Mouse (Mus musculus): ENCODE results near the gene Gsap.

The Gsap gene

DNA sequence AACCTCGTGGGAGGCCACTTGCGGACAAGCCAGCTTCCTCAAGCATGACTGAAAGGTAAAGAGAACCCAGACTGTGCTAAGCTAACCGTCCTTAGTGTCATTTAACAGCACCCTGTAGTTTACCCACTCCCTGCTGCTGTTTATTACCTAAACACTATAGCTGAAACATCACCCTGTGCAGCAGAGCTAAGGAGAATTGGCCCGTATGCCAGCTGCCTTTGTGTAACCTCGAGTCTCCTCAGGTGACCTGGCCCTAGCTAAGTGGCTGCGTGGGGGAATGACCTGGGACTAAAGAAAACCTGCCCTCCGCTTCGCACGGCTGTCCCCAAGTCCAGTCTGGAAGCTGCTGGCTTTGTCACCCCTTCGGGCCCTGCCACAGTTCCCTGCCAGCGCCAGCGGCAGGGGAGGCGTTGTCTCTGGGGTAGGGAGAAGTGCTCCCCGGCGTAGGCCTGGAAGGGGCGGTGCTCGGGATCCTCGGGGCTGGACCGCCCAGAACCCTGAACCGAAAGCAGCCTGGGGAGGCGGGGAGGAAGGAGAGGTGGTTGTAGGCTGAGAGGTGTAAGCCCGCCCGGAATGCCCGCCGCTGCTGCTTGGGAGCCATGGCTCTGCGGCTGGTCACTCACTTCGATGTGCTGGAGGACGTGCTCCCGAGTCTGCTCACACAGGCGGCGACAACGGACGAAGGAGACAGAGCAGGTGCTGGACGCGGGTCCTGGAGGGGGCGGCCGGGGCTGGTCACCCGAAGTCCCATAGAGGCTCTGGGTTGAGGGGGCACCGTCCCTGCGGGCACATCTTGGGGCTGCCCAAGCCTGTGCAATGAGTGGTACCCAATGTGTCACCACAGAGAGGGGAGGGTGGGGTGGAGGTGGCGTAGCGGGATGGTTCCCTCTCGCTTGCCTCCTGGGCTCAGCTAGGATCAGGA is at the start of gene Gsap:
TSS of gene Gsap (plus strand) at position 492 of the 922 bp plus-strand sequence.
- DNase-seq (ENCODE audit: low read depth) = peak; percentile 89

DNA sequence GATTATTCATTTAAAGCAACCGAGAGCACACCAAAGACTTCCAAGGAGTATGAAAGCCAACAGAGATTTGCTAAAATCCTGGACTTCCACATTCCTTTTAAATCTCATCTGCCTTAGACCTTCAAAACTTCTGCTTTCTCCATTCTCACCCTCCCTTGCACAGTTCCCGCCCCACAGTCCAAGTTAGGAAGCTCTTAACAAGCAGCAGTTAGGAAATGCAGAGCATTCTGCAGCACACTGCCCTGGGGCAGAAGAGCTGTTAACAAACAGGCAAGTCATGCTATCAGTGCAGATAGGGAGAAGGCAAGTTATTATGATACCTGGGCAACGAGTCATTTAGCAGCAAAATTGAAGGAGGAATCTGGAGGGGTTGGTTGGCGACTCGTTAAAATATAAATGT is 49.5 kb upstream of the Gsap start:
- peak; percentile 59 for DNase-seq (ENCODE audit: low read depth)

DNA sequence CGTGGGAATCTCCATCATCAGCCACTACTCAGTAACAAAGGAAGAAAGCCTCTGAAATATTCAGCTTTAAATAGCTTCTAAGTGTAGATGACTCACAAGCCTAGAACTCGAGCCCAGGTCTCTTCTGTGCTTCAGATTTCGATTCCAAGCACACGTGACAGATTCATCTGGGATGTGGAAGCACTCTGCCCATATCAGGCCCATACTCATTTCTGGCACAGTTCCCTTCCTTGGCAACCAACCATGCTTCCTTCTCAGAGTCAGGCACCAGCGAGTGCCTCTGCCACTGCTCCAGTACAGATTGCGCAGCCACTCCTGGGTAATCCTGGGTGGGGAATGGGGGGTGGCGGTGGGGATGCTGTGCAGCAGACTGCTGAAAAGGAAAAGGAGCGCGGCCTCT is 46.5 kb upstream of the Gsap start:
- peak; percentile 96 for DNase-seq (ENCODE audit: low read depth)

DNA sequence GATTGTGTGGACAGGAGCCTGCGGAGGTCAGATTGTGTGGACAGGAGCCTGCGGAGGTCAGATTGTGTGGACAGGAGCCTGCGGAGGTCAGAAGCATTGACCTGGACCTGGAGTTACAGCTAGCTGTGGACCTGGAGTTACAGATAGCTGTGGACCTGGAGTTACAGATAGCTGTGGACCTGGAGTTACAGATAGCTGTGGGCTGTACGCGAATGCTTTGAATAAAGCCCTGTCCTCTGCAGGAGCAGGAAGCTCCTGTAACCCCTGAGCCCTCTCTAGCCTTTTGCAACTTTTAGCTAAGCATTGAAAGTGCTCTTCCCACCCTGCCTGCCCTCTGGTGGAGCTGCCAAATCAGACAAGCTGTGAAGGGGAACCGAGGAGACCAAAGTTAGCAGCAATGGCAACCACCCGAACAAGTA is 44.9 kb upstream of the Gsap start:
- DNase-seq (ENCODE audit: low read depth) = peak; percentile 41

DNA sequence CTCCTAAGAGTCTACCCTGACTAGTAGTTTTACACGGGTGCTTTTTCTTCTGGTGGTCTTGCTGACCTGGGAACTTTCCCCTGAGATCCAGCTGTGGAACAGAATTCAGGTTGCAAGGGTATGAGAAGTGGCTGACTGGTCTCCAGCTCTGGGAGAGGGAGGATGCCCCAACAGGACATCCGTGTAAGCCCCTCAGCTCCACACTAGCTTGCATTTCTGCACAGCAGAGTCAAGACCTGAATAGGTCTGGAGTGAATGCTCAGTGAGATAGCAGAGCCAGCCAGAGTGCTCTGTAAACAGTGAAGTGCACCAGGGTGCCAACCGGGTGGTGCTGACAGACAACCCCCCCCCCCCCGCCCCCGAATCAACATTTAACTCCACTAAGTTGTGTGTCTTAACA is 44.4 kb upstream of the Gsap start:
- DNase-seq (ENCODE audit: low read depth) = no peak

DNA sequence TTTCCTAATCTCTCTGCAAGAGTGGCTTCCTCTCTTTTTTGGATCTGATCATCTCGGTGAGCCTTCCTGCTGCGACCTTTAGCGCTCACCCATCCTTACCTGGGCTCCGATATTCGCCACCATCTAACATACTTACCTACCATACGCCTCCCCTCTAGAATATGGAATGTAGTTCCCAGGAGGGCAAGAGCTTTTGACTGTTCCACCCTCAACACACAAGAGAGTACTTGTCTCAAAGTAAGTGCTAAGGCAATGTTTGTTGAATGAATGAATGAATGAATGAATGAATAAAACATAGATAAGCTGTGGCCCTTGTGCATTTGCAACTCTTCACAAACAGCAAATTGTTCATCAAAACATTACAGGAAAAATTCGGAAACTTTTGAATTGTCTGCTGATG is 43.0 kb upstream of the Gsap start:
- DNase-seq (ENCODE audit: low read depth) = no peak

DNA sequence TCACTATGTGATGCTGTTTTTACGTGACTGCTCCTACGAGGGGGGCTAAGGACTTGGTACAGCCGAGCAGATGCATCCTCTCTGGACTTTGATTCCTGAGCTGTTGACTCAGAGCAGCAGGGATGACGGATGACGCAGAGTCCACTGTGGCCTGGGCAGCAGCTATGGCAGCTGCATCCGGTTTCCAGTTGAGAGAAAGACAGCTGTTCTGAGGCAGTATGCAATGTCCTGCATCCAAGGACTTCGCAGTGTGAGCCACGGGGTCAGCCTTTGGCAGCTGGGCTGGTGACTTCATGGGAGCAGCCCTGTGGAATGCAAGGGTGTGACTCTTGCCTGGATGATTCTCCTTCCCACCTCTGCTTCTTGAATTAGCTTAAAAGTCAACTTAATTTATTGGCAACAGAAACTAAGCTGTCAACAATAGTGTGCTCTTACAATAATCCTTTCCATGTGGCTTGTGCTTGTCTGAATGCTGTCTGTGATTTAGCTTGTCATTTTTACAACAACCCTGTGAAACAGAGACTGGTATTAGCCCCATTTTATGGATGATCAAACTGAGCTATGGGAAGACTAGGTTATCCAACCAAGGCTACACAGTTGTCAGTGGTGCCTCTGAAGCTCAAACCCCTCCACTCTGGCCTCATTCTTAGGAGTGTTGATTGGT is 41.4 kb upstream of the Gsap start:
- peak; percentile 81 for DNase-seq (ENCODE audit: low read depth)

DNA sequence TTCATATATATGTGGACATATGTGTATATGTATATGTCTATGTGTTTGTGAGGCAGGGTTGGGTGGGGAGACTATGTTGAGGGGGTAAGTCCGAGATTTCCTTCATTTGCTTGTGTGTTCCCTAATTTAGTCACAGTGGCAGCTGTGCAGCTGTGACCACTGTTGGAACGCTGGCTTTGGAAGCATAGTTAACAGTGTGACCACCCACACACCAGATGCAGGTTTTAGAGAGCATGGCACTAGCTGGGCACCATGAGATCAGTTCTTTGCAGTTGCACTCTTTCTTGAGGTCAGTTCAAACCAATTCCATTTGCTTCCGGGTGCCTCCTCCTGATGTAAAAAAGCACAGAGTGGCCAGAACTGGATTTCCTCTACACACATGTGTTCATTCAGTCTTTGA is 37.7 kb upstream of the Gsap start:
- no peak for DNase-seq (ENCODE audit: low read depth)

DNA sequence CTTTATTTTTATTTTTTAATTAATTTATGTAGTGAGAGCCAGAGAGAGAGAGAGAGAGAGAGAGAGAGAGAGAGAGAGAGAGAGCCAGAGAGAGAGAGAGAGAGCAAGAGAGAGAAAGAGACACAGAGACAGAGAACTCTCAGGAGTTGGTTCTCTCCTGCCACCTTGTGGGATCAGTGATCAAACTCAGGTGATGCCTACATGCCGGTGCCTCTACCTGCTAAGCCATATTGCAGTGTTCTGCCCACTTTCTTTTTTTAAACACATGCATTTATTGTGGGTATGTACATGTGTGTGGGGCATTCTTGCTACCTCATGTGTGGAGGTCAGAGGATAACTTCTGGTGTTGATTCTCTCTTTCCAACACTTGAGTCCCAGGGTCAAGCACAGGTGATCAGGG is 32.4 kb upstream of the Gsap start:
- DNase-seq (ENCODE audit: low read depth) = no peak

DNA sequence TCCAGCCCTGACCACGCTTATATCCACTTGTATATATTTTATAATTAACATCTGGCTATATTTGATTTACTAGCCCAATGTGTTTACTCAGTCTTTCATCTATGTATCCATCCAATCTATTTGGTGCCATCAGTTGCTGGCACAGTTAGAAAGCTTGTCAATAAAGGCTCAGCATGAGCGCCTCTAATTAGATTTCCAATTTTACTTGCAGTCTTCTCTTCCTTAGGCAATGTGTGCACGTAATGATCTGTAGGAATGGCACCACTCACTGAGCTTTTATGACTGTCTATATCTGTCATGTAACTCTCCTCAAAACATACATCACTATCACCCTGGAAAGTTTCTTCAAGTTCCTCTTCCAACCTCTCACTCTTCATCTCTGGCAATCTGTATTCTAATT is 29.3 kb upstream of the Gsap start:
- no peak for DNase-seq (ENCODE audit: low read depth)

DNA sequence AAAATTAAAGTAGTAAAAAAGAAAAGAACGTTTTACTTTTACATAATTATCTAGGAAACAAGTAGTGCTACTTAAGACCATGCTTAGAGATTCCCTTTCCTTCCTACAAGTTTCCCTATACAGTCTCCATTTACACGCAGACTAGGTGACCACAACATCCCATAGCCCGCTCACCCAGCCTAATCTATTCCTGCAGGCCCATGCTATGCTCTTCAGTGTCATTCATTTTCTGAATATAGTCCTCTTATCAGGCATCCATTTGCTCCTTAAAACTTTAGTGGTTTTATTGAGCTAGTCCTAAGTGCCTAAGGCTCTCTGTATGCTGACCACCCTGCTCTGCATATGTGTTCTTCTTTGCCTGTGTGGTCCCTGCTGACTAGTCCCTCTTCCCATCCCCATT is 26.5 kb upstream of the Gsap start:
- DNase-seq (ENCODE audit: low read depth) = no peak

DNA sequence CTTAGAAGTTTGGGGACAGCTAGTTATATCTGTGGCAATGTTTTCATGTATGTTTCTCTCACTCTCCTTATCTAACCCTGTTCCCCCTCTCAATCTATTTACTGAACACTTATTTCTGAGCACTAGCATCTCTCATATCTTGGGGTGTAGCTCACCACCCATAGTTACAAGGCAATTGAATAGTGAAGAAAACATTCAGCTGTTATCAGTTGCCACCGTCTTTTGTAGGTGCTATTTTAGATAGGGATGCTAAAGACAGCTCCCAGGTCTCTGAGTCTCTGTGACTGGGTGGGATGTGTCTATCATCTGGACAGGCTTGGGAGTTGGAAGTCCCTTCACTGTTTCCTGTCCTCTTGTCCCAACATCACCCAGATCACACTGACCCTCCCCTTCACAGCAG is 25.3 kb upstream of the Gsap start:
- no peak for DNase-seq (ENCODE audit: low read depth)

DNA sequence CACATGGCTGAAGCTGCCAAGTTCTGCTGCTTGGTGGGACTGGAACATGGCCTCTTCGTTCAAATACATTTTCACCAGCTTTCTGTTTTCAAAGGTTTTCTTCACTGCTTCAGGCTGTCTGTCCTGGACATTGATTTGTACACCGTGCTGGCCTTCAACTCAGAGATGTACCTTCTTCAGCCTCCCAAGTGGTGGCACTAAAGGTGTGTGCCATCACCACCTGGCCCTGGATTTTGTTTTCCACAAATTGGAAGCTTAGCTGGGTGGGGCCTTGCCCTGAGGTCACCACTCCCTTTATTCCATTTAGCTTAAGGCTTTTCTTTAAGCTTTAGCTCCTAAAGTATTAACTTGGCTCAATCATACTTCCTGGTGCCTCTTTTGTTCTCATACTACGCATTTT is 22.6 kb upstream of the Gsap start:
- no peak for DNase-seq (ENCODE audit: low read depth)

DNA sequence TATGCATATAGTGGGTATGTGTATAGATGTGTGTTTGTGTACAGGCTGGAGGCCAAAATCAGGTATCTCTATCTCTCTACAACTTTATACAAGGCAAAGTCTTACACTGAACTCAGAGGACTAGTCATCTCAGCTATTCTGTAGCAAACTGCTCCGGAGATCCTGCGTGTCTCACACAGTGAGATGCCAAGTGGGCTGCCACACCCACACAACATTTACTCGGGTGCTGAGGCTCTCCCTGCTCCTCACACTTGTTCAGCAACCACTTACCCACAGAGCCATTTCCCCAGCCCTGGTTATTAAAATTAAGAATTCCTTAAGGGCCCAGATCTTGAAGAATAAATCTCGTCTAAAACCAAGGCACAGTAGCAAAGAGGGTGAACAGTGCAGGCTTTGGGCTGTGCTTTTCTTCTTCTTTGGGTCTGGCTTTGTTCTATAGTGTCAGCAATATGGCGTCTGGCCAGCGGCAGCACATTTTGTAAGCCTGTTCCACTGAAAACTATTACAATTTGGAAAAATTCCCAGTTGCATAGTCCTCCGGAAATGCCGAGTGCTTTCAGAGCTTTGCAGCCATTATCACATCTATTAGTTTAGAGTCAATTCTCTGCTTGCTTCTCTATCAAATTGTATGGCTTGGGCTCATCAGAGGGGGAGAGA is 17.2 kb upstream of the Gsap start:
- peak; percentile 87 for DNase-seq (ENCODE audit: low read depth)

DNA sequence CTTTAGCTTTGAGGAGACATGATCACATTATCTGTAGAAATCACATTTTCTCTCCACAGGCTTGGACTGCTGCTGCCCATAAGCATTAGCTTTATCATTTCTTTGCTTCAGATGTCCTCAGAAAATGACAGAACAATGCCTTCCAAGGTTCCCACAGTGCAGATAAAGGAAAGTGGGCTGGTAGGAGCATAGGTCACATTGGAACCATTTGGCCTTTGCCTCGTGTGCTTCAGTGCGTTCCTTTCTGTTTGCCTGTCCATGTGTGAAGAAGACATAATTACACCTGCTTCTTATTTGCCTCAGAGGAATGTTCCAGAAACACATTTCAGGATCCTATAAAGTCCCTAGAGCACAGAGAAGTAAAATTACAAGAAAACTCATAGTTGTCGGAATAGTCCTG is 16.7 kb upstream of the Gsap start:
- no peak for DNase-seq (ENCODE audit: low read depth)

DNA sequence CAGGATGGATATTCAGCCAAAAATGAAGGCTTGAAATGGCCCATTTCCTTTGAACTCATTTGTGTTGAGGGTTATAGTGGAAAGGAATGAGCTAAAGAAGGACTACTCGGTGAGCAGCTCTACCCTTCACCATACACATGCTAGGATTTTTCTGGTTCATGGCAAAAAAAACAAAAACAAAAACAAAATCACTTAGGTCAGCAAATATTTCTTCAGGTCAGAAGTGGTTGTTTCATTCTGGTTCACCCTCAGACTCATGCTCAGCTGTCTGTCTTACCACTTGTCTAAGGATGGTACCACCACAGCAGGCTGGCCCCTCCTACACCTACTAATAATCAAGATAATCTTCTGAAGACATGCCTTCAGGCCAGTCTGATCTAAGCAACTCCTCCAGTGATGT is 16.2 kb upstream of the Gsap start:
- DNase-seq (ENCODE audit: low read depth) = no peak

DNA sequence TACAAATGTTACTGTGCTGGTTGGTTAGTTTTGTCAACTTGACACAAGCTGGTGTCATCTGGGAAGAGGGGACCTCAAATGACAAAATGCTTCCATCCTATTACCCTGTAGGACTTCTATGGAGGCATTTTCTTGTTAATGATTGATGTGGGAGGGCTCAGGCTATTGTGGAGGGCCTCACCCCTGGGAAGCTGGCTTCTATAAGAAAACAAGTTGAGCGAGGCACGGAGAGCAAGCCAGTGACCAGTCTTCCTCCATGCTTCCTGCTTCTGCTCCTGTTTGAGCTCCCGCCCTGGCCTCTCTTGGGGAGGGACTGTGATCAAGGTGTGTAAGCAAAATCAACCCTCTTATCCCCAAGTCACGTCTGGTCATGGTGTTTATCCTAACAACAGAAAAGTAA is 15.6 kb upstream of the Gsap start:
- no peak for DNase-seq (ENCODE audit: low read depth)

DNA sequence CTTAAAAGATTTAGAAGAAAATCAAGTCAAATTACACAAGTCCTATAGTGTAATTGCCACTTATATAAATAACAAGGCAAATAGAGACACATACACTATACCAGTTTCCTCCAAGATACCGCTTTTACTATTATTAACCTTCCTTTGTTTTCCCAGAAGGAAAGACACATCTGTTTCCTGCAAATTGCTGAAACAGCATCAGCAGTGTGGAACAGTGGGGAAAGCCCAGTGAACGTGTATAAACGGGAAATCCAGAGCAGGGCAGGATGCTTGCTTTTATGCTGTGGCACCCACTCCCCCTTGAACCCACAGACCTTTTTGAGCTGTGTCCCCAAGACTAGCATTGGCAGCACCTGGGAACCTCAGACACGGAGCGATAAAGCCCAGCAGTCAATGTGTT is 15.2 kb upstream of the Gsap start:
- no peak for DNase-seq (ENCODE audit: low read depth)

DNA sequence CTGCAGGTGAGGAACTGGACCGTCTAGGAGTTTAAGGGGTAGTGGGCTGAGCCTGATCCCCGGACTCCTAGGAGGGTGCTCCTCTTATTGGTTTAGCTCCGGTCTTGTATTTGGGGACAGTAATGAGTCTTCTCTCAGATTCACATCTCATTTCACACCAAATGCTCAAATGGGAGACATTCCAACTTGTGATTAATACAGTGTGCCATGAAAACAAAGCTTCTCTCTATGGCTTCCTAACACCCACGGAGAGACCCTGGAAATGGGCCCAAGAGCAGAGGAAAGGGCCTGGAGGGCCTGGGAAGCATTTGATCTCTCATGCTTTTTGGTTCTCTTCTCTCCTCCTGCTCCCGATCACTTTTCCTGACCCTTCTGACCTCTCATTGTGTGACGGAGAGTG is 14.7 kb upstream of the Gsap start:
- DNase-seq (ENCODE audit: low read depth) = no peak

DNA sequence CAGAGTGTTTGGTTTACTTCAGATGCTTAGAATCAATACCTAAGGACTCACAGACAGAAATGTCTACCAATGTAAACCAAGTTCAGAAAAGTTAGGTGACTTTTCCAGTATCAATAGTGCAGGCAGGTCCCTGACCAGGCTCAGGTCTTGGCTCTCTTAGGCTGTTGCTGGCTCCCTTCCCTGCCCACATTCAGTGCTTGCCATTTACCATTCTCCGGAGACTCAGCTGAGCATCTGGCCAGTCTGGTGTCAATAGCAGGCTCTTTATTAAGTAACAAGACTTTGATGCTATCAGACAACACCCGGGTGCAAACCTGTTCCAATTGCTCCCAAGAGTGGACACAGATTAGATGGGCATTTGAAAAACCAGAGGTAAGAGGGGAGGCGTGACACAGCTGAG is 13.7 kb upstream of the Gsap start:
- DNase-seq (ENCODE audit: low read depth) = no peak

DNA sequence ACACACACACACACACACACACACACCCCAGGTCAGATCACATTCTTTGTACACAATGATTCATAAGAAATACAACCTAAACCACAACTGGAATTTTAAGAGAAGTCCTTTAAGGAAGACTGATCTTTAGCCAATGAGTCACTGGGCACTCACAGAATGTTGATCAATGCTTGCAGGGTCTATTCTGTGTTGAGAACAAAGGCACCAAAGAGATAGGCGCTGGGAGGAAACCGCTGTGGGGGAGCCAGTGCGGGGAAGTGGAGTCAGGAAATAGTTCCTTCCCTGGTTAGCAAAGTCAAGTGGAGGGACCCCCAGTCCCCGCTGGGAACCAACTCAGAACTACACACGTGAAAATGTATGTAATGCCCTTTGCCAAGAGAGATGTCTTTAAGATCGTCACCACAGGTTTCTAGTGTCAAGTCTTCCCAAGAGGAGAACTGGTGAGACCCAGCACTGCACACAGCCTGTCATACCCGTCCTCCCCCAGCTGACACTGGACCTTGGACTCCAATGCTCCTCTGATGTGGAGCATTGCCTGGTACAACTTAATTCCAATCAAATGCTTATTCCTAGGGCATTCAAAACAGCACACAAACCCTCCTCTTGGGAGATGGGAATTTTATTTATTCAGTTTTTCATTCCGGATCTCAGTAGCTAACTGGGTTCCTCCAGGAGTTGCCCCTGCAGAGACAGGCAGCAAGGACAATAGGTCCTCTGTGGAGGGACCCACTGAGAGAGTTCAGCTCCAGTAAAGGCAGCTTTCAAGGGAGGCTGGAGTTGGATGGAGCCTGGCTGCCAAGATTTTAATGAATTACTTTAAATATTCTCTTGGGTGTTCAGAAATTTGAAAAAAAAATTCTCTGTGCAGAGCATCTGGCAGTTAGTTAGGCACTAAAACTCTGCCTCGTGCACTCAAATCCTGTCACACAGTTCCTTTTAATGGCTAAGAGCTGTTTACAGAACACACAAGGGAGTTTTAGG is 10.6 kb upstream of the Gsap start:
- DNase-seq (ENCODE audit: low read depth) = peak; percentile 78

DNA sequence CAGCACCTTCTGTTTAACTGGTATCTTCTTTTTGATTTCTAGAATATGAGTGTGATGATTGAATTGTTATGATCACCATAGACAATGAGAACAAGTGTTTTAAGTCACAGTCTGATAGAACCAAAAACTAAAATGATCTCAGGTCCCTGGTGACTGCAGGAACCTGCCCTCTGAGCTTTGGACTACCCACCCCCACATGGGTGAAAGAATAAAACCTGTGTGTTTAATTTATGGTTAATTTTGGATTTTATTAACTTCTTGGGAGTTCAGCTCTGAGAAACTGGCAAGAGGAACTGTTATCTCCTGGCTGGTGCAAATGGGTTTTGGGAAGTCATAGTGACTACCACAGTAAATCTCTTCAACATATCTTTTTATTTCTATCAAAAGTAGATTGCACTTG is 6.6 kb upstream of the Gsap start:
- DNase-seq (ENCODE audit: low read depth) = no peak

All from NIH3T3 (cell line).